Mouse (Mus musculus): ENCODE measurements around the gene Cpvl. TPM values are rescaled to one million over a fixed set of nuclear protein-coding genes. Genes with fewer than 3 reads are reported as not detected.

The Cpvl gene
- total and polyA plus RNA-seq, 3 experiments = not detected

DNA sequence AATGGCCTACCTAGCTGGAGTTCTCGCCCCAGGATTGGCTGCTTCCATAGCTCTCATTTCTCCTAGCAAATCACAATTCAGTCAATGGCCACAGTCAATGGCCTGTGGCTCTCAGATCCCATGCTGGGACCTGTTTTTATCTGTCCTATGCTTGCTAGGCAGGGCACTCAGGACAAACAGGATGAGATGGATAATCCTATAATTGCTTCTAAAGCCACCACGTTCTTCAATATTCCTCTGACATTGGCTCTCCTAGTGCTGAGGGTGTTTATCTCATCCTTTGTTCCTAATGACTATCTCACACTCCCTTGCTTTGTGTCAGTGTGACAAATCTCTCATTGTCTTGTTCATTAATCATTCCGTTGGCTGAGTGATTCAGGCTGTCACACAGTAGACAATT lies 39.5 kb downstream of the Cpvl start:
- DNase-seq (ENCODE audit: low read depth, low spot score) = no peak
- H3K79me2 ChIP-seq (ENCODE audit: control insufficient read depth, insufficient read depth, low read length, poor library complexity) = no peaks in the 10 kb centered on the region
- H3K9ac ChIP-seq (ENCODE audit: control insufficient read depth, low read depth, low read length, poor library complexity, severe bottlenecking) = no peak overlapping the region
- no peaks in the 10 kb centered on the region for H3K27me3 ChIP-seq (ENCODE audit: control insufficient read depth in 1 of 2, insufficient read depth in 2 of 2, low read length in 2 of 2)
- no peak overlapping the region for H3K4me3 ChIP-seq (ENCODE audit: control insufficient read depth in 1 of 2, insufficient read depth in 1 of 2, low read depth in 2 of 2, low read length in 2 of 2)
- no peak for TF ChIP-seq POLR2A (IDR thresholded peaks at IDR 0.05; ENCODE audit: control insufficient read depth in 1 of 2, insufficient read depth in 1 of 2, low read depth in 1 of 2, low read length in 2 of 2, poor library complexity in 1 of 2)
- TF ChIP-seq HCFC1 (IDR thresholded peaks at IDR 0.05; ENCODE audit: low read depth, low read length) = no peak
- no peak for TF ChIP-seq KAT2A (conservative IDR thresholded peaks at IDR 0.05; ENCODE audit: low read depth, low read length)
- TF ChIP-seq ELF1 (IDR thresholded peaks at IDR 0.05; ENCODE audit: low read depth, low read length) = no peak
- no peak for TF ChIP-seq CTCF (IDR thresholded peaks at IDR 0.05 in 2 of 3, conservative IDR thresholded peaks at IDR 0.05 in 1 of 3; ENCODE audit: control insufficient read depth in 1 of 3, insufficient read depth in 1 of 3, low read depth in 2 of 3, low read length in 3 of 3, poor library complexity in 1 of 3, severe bottlenecking in 1 of 3)
- TF ChIP-seq MAZ (IDR thresholded peaks at IDR 0.05; ENCODE audit: low read depth, low read length) = no peak
- no peak for TF ChIP-seq TAL1 (IDR thresholded peaks at IDR 0.05; ENCODE audit: low read length)
- TF ChIP-seq USF2 (IDR thresholded peaks at IDR 0.05; ENCODE audit: borderline replicate concordance in 1 of 2, insufficient read depth in 1 of 2, low read depth in 1 of 2, low read length in 2 of 2) = no peak
- TF ChIP-seq EP300 (IDR thresholded peaks at IDR 0.05; ENCODE audit: low read depth in 1 of 2, low read length in 2 of 2) = no peak
- no peak for TF ChIP-seq POLR2AphosphoS5 (IDR thresholded peaks at IDR 0.05; ENCODE audit: borderline replicate concordance, low read depth, low read length)
- no peak for TF ChIP-seq GATA1 (IDR thresholded peaks at IDR 0.05; ENCODE audit: low read depth, low read length)
- TF ChIP-seq ZNF384 (IDR thresholded peaks at IDR 0.05; ENCODE audit: low read depth, low read length) = no peak
- TF ChIP-seq CHD2 (IDR thresholded peaks at IDR 0.05; ENCODE audit: low read length) = no peak
- TF ChIP-seq ZC3H11A (IDR thresholded peaks at IDR 0.05; ENCODE audit: low read depth, low read length) = no peak
- TF ChIP-seq TBP (IDR thresholded peaks at IDR 0.05; ENCODE audit: low read depth, low read length) = no peak
- no peak for TF ChIP-seq MAX (IDR thresholded peaks at IDR 0.05; ENCODE audit: low read length)
- TF ChIP-seq BHLHE40 (IDR thresholded peaks at IDR 0.05; ENCODE audit: borderline replicate concordance, low read depth, low read length) = no peak
- H3K27ac ChIP-seq (ENCODE audit: control insufficient read depth, low read depth, low read length) = no peak overlapping the region
- no peaks in the 10 kb centered on the region for H3K36me3 ChIP-seq (ENCODE audit: control insufficient read depth in 1 of 2, insufficient read depth in 2 of 2, low read length in 2 of 2)
- no peaks in the 10 kb centered on the region for H3K4me1 ChIP-seq (ENCODE audit: control insufficient read depth in 1 of 2, insufficient read depth in 2 of 2, low read length in 2 of 2)
- no peaks in the 10 kb centered on the region for H3K9me3 ChIP-seq (replicated peaks; ENCODE audit: insufficient read depth, low read length)

DNA sequence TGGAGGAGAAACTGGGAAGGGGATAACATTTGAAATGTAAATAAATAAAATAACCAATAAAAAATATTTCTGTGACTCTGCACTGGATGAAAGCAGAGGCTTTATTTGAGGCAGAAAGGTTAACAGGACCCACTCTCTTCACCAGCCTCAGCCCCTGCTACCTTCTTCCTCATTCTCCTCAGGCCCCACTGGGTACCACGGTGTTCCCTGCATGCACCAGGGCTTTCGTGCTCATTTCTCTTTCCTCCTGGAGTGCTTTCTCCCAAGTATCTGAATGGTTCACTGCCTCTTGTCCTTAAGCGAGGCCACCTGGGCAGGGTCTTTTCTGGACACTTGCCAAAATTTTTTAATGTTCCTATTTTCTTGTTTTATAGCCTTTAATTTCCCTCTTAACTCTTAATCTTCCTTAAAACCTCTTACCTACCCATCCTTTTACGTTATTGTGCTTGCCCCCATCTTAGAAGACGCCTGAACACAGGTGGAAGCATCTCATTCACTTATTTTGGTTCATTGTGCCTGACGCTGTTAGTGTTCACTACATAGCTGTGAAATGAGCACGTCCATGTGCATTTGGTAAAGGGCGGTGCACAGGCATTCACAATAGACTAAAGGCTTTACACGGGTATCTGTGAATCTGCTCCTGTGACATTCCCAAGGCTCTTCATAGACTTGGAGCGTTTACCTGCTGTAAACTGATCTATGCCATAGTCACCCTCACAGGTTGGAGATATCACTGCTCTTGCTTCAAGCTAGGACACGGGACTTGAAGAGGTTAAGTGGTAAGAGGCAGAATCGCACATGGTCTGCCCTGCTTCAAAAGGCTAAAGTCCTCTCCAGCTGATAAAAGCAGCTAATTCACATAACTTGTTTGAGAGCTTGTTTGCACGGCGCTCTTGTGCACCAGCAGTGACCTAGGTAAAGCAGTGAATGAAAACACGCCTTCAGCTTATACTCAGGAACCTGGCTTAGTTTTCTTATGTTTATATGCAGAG lies 41.0 kb downstream of the Cpvl start:
- H3K27ac ChIP-seq (ENCODE audit: control insufficient read depth, low read depth, low read length) = no peak overlapping the region
- no peak overlapping the region for H3K4me3 ChIP-seq (ENCODE audit: control insufficient read depth in 1 of 2, insufficient read depth in 1 of 2, low read depth in 2 of 2, low read length in 2 of 2)
- no peaks in the 10 kb centered on the region for H3K36me3 ChIP-seq (ENCODE audit: control insufficient read depth in 1 of 2, insufficient read depth in 2 of 2, low read length in 2 of 2)
- H3K27me3 ChIP-seq (ENCODE audit: control insufficient read depth in 1 of 2, insufficient read depth in 2 of 2, low read length in 2 of 2) = no peaks in the 10 kb centered on the region
- no peaks in the 10 kb centered on the region for H3K9me3 ChIP-seq (replicated peaks; ENCODE audit: insufficient read depth, low read length)
- no peak for DNase-seq (ENCODE audit: low read depth, low spot score)
- no peaks in the 10 kb centered on the region for H3K4me1 ChIP-seq (ENCODE audit: control insufficient read depth in 1 of 2, insufficient read depth in 2 of 2, low read length in 2 of 2)
- no peak overlapping the region for H3K9ac ChIP-seq (ENCODE audit: control insufficient read depth, low read depth, low read length, poor library complexity, severe bottlenecking)
- H3K79me2 ChIP-seq (ENCODE audit: control insufficient read depth, insufficient read depth, low read length, poor library complexity) = no peaks in the 10 kb centered on the region
- no peak for TF ChIP-seq POLR2AphosphoS5 (IDR thresholded peaks at IDR 0.05; ENCODE audit: borderline replicate concordance, low read depth, low read length)
- no peak for TF ChIP-seq MYB (IDR thresholded peaks at IDR 0.05; ENCODE audit: low read depth, low read length)
- TF ChIP-seq NRF1 (IDR thresholded peaks at IDR 0.05; ENCODE audit: insufficient read depth, low read depth, low read length, poor library complexity, severe bottlenecking) = no peak
- no peak for TF ChIP-seq POLR2AphosphoS2 (IDR thresholded peaks at IDR 0.05; ENCODE audit: low read length)
- TF ChIP-seq CHD2 (IDR thresholded peaks at IDR 0.05; ENCODE audit: low read length) = no peak
- no peak for TF ChIP-seq NELFE (IDR thresholded peaks at IDR 0.05; ENCODE audit: low read depth, low read length)
- TF ChIP-seq MAX (IDR thresholded peaks at IDR 0.05; ENCODE audit: low read length) = no peak
- no peak for TF ChIP-seq CHD1 (IDR thresholded peaks at IDR 0.05; ENCODE audit: low read depth, low read length)

Measured in MEL (cell line).